Mouse (Mus musculus) embryonic facial prominence, embryonic 14.5 days (tissue): ENCODE data around the gene Bpifa6. TPM values are rescaled to one million over a fixed set of nuclear protein-coding genes. Genes with fewer than 3 reads are reported as not detected.

Experiments used
- polyA plus RNA-seq: library from polyadenylated mRNA; unstranded; fragments of >200 nt; fragmentation: Nextera tagmentation; extraction: Ambion mirVana; gene quantifications from 2 replicates; pipeline ENCODE4 v1.2.1, GENCODE M21; 2014

The Bpifa6 gene
- polyA plus RNA-seq, 1 experiment from 2014 or later, result not detected

Other genes with a start within 250 kb of the Bpifa6 start
- gene Mapre1, start 233.7 kb upstream of the Bpifa6 start, polyA plus RNA-seq, result 228 and 238 TPM in 2 replicates
- gene Efcab8, start 195.0 kb upstream of the Bpifa6 start, polyA plus RNA-seq, result 0.11 TPM in 1 of 2 replicates, not detected in the other
- not detected in 2 replicates for gene Sun5, start 103.9 kb upstream of the Bpifa6 start, polyA plus RNA-seq
- not detected in 2 replicates for gene Bpifb2, start 99.9 kb upstream of the Bpifa6 start, polyA plus RNA-seq
- 0.16 TPM in 1 of 2 replicates, not detected in the other for gene Bpifb6, start 74.6 kb upstream of the Bpifa6 start, polyA plus RNA-seq
- gene Bpifb3, start 56.7 kb upstream of the Bpifa6 start, polyA plus RNA-seq, result 0.10 TPM in 1 of 2 replicates, not detected in the other
- gene Bpifb4, start 36.7 kb upstream of the Bpifa6 start, polyA plus RNA-seq, result 0.11 TPM in 1 of 2 replicates, not detected in the other
- gene Bpifa2, start 33.3 kb downstream of the Bpifa6 start, polyA plus RNA-seq, result 0.47 TPM in 1 of 2 replicates, not detected in the other
- not detected in 2 replicates for gene Bpifa3, start 155.4 kb downstream of the Bpifa6 start, polyA plus RNA-seq
- 92.3 and 176 TPM in 2 replicates for gene Bpifa1, start 167.9 kb downstream of the Bpifa6 start, polyA plus RNA-seq
- gene Bpifa5, start 187.7 kb downstream of the Bpifa6 start, polyA plus RNA-seq, result not detected in 2 replicates
- gene Bpifb1, start 215.9 kb downstream of the Bpifa6 start, polyA plus RNA-seq, result 0.14 TPM in 1 of 2 replicates, not detected in the other
- 0.89 and 1.9 TPM in 2 replicates for gene Bpifb5, start 248.8 kb downstream of the Bpifa6 start, polyA plus RNA-seq